Mouse (Mus musculus) induced T-regulatory cell, adult 2 months (primary cell): ENCODE data around the gene Nacc2.

Source experiments
- DNase-seq: peaks from one replicate; pipeline ENCODE4 v3.0.0-alpha.2; 2012; ENCODE audit warnings: low read depth

Nacc2 gene

DNA sequence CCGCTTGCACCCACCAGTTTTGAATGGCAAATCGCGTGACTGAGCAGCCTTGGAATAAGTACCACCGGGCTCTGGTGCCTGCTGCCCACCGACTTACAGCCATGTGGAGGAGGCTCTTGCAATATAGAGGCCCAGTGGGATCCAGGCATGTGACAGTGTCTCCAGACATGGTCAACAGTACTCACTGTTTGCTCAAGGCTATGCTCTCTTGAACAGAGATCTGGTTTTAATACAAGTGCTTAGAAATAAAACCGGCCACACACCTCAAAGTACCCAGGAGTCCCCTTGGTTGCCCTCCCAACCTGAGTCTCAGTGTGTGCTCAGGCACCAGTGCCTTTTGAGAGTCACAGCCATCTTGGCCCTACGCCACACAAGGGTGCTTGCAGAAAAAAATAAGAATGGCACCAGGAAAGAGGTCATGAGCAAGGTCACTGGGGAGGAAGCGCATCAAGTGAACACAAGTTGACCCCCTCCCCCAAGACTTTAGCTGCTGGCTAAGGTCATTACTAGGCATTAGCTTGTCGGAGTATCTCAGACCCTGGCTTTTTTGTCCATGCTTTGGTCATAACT is at the start of gene Nacc2:
Gene Nacc2 (minus strand): TSS at position 142 of the 570 bp plus-strand sequence.
- DNase-seq: no peak

DNA sequence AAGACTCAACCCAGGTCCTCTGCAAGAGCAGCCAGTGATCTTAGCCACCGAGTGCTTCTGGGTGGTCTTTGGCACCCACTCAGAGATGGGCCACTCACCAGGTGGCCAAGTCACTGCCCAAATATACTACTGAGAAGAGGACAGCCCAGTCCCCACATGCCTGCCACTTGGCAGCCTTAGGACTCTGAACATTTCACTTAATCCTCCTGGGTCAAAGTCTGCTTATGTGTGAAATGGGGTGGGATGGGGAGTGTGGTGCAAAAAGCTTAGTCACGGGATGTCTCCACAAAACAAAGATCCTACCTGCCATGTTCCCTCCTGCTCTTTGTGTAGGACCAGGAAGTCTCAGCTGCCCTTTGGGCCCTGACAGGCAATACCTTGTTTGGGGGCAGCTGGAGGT is 49.1 kb upstream of the Nacc2 start:
- DNase-seq: no peak

DNA sequence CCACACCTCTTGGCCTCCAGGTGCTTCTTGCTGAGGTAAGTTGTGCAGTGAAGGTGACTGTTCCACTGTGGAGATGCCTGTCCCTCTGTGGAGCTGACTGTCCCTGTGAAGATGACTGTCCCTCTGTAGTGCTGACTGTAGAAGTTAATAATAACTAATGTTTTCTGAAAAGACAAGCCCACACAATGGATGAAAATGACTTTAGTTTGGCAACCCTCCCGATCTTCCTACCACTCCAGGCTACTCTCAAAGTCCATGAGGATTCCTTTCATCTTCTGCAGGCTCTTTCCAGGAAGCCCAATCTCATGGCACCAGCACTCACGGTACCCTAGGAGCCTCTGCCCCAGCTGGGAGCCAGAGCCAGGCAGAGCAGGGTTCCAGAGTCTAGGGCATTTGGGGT is 47.4 kb upstream of the Nacc2 start:
- DNase-seq: no peak

DNA sequence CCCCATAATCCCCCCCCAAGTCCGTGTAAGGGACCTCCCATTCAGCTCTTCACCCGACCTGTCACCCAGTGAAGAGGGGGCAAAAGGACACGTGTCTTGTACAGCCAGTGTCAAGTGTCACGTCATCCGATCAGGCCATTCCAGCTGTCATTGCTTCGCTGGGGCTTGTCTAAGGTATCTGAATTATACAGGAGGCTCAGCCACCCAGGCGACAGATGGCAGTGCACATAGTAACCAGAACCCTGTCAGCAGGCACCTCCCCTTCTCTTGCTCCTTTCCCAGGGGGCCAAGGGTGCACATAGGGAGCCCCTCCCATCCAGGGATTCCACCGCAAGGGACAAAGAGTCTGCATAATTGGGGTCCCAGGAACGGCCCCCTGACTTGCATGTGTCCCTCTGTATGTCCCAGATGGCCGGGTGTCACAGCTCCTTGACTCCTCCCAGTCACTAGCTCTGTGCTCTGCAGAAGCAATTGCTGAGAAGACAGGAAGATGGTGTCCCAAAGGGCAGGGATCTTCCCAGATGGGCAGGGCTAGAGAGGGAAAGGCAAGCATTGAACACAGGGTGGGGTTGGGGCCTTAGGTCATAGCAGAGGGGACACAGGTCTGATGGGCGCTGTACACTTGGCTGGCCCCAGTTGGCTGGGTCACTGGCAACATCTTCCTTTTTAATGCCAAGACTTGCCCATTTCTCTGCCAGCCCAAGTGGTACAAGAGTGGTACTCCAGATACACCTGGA is 46.0 kb upstream of the Nacc2 start:
- no peak for DNase-seq

DNA sequence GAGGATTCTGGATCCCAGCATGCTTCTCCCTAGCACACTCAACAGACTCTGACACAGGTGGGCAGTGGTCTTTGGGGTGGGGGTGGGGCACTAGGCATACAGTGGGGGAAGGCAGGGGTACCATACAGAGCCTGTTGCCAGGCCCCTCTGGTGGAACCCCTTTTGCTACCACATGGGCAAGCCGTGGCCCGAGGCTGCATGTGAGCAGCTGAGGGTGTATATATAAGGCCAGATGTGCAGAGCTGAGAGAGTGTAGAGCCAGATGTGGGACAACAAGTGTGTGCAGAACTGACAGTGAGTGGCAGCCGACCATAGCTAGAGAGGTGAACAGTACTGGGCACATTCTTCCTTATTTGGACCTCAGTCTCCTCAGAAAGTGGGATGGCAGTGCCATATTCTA is 43.9 kb upstream of the Nacc2 start:
- no peak for DNase-seq

DNA sequence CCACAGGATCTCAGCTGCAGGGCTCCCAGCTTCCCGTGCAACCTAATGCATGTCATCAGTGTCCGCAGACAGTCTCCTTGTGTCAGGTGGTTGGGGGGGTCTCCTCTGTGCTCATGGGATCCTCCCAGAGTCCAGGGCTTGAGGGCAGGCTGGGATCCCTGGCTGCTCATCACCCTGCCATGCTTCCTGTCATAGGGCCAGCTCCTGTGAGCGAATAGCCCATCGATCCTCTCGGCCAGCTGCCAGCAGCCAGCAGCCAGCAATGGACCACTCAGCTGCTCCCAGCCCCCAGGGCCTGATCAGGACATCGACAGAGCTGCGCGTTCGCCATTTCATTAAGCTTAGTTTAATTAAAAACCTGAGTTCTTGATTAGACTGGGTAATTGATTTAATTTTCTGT is 35.0 kb upstream of the Nacc2 start:
- no peak for DNase-seq

DNA sequence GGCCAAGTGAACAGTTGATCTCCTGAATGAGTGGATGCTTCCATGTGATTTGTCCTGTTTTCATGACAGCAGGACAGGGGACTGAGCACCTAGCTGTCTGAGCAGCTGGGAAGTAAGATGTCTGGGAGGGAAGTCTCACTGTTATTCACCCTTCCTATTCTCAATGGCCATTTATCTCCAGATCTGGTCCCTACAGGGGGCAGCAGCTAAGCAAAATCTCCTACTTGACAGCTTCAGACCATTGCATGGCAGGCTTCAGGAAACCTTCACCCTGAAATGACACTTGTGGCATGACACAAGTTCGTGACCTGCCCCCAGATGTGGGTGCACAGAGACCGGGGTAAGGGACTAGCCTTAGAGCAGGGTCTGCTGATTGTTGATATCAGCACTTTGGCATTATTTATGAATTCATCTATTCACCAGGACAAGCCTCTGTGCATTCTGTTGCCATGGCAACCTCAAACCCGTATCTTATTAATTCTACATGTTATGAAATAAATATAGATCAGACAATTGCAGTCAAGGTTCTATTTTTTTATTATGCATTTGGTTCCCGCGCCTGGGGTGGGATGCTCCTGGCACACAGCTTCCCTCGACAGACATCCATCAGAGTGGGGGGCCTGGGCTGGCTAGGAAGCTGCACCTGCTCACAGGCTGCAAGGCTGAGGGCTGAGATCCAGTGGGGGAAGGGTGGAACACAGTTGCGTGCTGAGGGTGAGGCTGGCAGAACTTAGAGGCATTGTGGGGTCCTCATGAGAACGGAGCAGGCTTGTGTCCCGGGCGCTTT is 33.4 kb upstream of the Nacc2 start:
- no peak for DNase-seq

DNA sequence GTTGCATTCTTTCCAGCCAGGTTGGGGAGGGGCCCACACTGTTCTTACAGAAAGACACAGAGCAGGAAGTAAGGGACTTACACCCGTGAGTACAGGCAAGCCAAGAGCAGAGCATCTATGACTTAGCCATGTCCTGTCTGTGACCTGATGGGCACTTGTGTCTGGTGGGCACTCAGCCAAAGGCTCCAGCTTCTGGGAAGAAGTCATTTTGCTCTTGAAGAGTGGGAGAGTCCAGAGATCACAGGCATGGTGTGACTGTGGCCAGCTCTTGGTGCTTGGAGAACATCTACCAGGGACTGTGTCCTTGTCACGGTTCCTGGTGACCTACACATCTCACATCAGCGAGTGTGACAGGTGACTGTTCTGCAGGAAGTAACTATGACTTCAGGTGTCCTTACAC is 32.7 kb upstream of the Nacc2 start:
- DNase-seq: no peak

DNA sequence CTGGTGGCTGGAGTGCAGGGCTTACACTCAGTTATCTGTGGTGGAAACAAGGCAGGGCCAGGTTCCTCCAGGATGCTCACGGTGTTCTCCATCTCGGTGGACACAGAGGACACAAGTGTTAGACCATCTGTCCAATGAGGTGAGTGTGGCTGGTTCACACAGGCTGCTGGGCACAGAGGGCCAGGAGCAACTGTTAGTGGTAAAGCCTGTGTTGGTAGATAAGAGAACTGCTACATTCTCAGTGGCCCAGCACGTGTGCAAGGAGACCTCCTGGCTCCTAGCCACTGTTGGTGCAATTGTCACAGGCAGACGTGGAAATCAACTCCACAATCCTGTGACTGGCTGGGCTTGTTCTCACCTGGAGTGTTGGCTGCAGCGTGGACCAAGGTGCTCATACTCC is 31.6 kb upstream of the Nacc2 start:
- DNase-seq: no peak

DNA sequence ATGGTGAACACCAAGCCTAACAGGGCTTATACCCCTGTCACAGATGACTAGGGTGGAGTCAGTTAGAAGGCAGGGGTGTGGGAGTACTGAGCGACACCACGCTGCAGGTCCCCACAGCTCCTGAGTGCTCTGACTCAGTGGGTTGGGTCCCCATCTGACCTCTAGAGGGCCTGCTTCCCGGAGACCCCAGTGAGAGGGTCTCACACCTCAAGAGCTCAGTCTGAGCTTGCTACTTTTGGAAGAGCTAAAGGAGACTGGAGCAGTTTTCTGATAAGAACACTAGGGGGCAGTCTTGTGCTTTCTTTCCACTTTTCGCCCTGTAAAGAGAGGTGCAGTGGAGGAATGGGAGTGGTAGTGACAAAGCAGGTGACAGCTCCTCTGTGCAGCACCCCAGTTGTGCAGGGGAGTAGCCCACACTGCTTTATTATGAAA is 30.9 kb upstream of the Nacc2 start:
- DNase-seq: peak; percentile 77

DNA sequence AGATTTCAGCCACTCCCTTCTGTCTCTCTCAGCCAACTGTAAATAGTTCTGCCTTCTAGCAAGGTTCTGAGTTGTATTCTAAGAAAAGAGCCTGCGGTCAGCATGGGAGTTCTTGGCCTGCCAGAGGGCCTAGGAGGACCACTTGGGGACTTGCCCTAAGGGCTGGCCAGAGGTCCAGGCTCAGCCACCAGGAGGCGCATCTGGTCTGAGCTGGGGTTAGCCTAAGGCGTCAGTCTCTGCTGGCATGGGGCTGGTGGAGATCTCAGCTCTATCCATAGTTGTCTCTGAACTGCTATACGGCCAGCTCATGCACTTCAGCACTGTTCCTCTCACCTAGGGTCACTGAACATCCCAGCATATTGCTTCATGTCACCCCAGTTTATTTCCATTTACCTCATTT is 30.3 kb upstream of the Nacc2 start:
- peak; percentile 41 for DNase-seq

DNA sequence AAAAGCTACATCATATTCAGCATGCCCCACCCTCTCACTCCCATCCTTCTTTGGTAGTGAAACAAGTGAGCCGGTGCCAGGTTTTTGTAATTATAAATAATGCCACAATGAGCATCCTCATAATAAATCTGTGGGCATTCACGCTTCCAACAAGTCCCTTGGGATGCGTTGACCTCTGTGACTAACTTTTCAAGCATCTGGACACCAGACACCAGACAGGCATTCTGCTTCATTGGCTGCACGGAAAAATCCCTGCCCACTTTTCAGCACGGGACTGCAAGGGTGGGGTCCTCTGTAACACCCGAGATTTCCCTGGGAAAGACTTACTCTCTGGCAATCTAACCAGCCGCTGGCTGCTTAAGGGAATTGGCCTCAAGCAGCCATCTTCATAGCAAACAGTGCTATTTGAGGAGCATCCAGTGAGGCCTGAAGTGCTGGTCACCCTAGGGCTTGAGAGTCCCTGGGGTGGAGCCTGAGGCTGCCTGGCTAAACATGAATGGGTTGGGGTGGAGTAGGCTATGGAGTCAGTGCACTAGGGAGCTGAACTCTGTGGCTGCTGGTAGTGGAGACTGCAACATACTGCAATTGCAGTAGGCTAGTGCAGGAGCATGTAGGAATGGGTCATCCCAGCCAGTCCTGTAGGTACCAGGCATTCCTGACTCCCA is 24.8 kb upstream of the Nacc2 start:
- DNase-seq: no peak

DNA sequence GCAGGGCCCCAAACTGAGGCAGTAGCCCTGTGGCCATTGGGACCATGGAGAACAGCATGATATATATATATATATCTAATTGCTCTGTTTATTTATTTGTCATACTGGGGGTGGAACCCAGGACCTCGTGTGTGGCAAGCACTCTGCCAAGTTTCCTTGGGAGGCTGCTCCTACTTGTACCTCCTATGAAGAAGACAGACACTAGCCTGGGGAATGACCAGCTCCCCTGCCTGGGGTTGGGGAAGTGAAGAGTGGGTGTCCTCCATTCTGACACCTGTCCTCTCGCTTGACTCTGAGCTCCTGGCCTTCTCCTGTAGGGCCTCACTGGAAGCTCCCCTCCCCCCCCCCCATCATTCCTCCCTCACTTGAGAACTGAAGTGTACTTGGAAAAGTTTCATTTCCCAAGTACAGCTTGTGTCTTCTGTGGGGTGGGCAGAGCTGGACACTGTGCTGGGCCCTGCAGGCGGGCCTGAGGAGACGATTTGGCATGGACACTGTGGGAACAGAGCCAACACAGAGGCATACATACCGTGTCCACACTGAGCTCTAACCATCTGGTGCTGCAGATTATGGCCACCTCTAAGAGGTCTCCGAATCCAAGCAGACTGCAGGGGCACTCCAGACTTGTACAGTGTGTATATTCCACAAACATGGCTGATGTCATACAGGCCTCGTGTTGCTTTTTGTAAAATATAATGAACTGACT is 23.5 kb upstream of the Nacc2 start:
- no peak for DNase-seq

DNA sequence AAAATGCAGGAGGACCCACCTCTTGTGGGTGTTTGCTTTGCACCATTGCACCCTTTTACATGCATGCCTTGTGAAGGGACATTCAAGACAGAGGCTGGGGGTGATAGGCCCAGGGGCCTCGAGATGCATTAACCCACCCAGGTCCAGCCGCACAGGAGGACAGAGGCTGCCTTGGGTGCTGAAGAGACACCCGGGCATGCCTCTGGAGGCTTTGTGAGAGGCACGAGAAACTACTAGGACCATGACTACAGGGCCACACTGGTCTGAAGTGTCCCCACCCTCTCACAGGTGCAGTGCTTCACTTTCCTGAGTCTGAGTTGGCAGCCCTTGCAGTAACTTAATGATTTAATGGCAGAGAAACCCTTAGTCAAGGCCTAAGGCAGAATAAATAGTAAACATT is 22.1 kb upstream of the Nacc2 start:
- no peak for DNase-seq

DNA sequence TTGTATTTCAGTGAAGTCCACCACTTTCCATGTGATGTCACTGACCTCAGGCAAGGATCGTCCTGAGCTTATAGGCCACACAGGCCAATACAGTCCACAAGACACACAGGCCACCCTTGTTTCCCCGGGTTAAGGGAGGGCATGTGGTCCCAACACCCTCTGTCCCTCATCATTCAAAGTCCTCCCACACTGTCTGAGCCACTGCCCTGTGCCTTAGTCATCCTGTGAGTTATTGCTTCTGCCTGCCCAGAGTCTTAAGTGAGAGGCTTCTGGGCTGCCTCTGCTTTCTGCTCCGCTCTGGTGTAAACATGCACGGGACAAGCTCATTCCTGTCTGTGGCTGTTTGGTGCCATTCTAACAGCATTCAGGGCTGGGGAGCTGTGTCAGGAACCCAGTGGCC is 21.3 kb upstream of the Nacc2 start:
- DNase-seq: no peak

DNA sequence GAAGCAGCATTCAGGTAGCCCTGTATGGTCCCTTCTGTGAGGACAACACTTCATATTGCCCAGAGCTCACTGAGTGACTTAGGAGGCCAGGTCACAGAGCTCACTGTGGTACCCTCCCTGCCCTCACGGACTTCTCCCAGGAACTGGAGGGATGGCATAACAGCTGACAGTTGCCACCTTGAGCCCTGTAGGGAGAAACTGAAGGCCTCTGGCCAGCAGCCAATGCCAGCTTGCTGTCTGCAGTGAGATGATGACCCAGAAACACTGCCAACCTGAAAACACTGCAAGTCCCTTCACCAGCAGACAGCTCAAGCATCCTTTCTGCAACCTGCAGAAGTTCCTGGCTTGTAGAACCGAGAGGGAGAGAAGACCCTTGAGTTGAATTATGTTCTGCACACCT is 20.5 kb upstream of the Nacc2 start:
- no peak for DNase-seq

DNA sequence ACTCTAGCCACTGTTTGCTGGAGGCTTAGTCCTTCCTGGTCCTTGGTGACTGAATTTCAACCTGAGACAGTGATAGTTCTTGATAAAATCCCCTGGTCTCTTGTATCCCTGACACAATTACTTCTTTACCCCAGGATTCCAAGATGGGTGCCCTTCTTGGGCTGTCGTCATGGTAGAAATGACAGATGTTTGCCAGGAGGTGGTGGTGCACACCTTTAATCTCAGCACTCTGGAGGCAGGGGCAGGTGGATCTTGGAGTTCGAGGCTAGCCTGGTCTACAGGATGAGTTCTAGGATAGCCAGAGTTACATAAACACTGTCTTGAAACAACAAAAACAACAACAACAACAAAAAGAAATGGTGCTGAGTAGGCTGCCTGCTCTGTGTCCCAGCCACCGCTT is 20.0 kb upstream of the Nacc2 start:
- DNase-seq: no peak

DNA sequence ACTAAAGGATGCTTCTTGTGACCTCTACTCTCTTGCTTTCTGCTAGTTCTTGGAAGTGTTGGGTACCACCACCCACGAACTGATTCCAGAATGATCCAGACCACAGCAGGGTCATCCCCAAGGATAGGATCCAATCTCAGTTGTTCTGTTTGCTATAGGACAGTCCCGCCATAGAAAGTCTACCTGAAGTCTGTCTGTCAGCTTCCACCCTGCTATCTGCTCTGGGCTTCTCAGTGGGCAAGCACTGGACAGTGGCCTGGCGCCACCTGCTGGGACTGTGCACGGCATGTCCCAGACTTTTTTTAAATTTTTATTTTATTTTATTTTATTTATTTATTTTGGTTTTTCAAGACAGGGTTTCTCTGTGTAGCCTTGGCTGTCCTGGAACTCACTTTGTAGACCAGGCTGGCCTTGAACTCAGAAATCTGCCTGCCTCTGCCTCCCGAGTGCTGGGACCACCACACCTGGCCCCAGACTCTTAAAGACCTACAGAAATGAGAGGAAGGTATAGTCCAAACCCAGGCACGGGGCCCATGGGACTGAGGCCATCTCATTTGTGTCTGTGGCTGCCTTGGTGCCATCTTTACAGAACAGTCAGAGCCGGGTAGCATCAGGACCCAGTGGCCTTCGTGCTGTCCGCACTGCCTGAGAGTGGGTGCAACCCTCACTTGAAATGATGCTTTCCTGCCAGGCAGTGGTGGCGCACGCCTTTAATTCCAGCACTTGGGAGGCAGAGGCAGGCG is 19.0 kb upstream of the Nacc2 start:
- peak; percentile 60 for DNase-seq

DNA sequence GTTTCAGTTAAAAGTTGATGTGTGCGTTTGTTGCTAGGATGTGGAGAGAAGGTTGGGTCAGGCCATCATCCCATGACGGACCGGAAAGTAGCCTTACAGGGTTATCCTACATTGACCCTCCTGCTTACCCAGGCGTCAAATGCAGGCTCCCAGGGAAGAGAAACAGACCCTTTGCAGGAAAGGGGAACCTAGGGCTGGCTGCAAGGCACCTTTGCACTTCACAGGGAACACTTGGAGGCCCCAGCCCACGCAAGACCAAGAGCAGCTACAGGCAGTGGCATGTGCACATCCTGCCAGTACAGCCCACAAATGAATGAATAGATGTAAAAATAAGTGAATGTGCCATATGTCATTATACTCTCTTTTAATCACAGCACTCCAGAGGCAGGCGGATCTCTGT is 17.9 kb upstream of the Nacc2 start:
- DNase-seq: no peak

DNA sequence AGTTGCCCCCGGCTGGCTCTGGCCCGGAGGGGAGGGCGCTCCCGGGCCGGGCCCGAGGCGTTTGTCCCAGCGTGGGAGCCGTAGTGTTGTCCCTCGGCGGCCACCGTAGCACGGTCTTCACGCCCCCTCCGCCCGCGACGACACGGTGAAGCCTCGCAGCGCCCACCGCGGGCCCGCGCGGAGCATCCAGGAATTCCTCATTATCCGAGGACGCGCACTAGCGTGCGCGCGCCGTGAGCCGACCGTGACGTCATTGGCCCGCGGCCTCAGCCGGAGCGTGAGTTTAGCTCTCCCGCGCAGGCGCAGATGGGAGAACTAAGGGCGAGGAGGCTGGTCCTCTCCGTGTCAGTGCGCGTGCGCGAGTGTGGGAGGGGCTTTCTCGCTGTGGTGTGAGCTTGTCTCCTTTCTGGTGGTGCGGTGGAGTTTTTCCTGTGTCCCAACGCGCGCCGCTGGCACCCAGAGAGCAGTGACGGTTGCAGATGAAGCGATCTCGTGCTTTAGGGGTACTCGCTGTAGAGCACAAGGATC is 17.3 kb upstream of the Nacc2 start:
- peak; percentile 100 for DNase-seq

DNA sequence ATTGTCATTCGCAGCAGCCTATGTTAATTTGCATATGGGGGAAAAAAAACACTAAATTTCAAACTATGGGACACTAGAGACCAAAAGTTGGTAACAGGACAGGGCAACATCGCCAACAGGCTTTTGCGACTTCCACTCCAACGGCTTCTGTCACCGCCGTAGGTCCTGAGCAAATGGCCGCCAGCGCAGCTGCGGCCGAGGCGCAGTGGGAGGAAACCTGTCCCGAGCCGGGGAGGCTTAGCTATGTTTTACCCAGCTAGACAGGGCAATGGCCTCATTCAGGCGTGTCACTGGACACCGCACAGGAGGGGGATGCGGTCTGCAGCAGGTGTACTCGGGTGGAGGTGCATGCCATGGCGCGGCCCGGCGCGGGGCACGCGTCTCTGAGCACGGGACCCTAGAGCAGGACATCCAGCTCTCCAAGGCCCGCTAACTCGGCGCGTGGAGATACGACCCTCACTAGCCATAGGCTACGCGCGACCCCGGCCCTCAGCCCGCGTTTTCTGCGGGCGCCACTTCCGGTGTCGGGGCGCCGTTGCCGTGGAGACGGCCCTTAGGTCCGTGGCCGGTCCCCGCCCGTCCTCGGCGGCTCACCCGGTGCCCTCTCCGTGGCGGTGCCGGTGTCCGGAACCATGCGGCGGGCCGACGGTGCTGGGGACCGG is 16.7 kb upstream of the Nacc2 start:
- DNase-seq: peak; percentile 81
